Mouse (Mus musculus): ENCODE measurements around the gene Slc5a3.

Gene Slc5a3

GRCm38 (mm10) chr16:92119013-92119515, 60.9 kb downstream of the Slc5a3 start:
- WGBS = 69% methylated on average over 13 of the region's 13 CpGs

- WGBS = 44% methylated on average over 17 of the region's 17 CpGs
These were observed 62.9 kb downstream of the Slc5a3 start for GRCm38 (mm10) chr16:92120899-92121531.

- 68% methylated on average over 4 of the region's 4 CpGs for WGBS
These were observed 69.1 kb downstream of the Slc5a3 start for GRCm38 (mm10) chr16:92127226-92127625.

- WGBS = 93% methylated on average over 5 of the region's 5 CpGs
These were observed 69.5 kb downstream of the Slc5a3 start for GRCm38 (mm10) chr16:92127666-92128065.

- WGBS = 92% methylated on average over 8 of the region's 8 CpGs
These were observed 71.7 kb downstream of the Slc5a3 start for GRCm38 (mm10) chr16:92129843-92130242.

- 84% methylated on average over 4 of the region's 4 CpGs for WGBS
These were observed 74.4 kb downstream of the Slc5a3 start for GRCm38 (mm10) chr16:92132511-92132910.

GRCm38 (mm10) chr16:92134148-92134764, 76.1 kb downstream of the Slc5a3 start:
- WGBS = 51% methylated on average over 11 of the region's 11 CpGs

- 94% methylated on average over 15 of the region's 15 CpGs for whole genome bisulfite sequencing
These were observed 78.2 kb downstream of the Slc5a3 start for GRCm38 (mm10) chr16:92136275-92136674.

Measured in cerebral cortex, adult 2 months (tissue).